Mouse (Mus musculus): Measurements from ENCODE around the gene Gli2.

Gli2 gene

GRCm38 (mm10) chr1:119053402-119053841, at the start of gene Gli2:
Gene Gli2 (minus strand): TSS chr1:119053619.
- peak; percentile 59 for DNase-seq

GRCm38 (mm10) chr1:119097921-119098521, 44.6 kb upstream of the Gli2 start:
- no peak for DNase-seq

- peak; percentile 44 for DNase-seq
Measured at GRCm38 (mm10) chr1:119093739-119094138, 40.3 kb upstream of the Gli2 start.

GRCm38 (mm10) chr1:119089887-119090620, 36.6 kb upstream of the Gli2 start:
- DNase-seq: no peak

- peak; percentile 67 for DNase-seq
Measured at GRCm38 (mm10) chr1:119087539-119087938, 34.1 kb upstream of the Gli2 start.

GRCm38 (mm10) chr1:119085771-119086170, 32.4 kb upstream of the Gli2 start:
- no peak for DNase-seq

- peak; percentile 10 for DNase-seq
Measured at GRCm38 (mm10) chr1:119083468-119083921, 30.1 kb upstream of the Gli2 start.

GRCm38 (mm10) chr1:119082231-119082991, 29.0 kb upstream of the Gli2 start:
- peak; percentile 15 for DNase-seq

- no peak for DNase-seq
Measured at GRCm38 (mm10) chr1:119077933-119078332, 24.5 kb upstream of the Gli2 start.

GRCm38 (mm10) chr1:119076333-119076732, 22.9 kb upstream of the Gli2 start:
- no peak for DNase-seq

- DNase-seq: no peak
Measured at GRCm38 (mm10) chr1:119075916-119076315, 22.5 kb upstream of the Gli2 start.

GRCm38 (mm10) chr1:119075500-119075899, 22.1 kb upstream of the Gli2 start:
- no peak for DNase-seq

GRCm38 (mm10) chr1:119074910-119075309, 21.5 kb upstream of the Gli2 start:
- no peak for DNase-seq

GRCm38 (mm10) chr1:119073876-119074275, 20.5 kb upstream of the Gli2 start:
- no peak for DNase-seq

GRCm38 (mm10) chr1:119064892-119065671, 11.7 kb upstream of the Gli2 start:
- DNase-seq: no peak

- no peak for DNase-seq
Measured at GRCm38 (mm10) chr1:119056491-119056890, 3.1 kb upstream of the Gli2 start.

GRCm38 (mm10) chr1:119055801-119056200, 2.4 kb upstream of the Gli2 start:
- no peak for DNase-seq

GRCm38 (mm10) chr1:119054468-119054867, 1.0 kb upstream of the Gli2 start:
- DNase-seq: no peak

GRCm38 (mm10) chr1:119053872-119054354, 494 bp upstream of the Gli2 start:
- no peak for DNase-seq

- no peak for DNase-seq
Measured at GRCm38 (mm10) chr1:119052631-119053177, 715 bp downstream of the Gli2 start.

GRCm38 (mm10) chr1:119051938-119052551, 1.4 kb downstream of the Gli2 start:
- DNase-seq: no peak
